Mouse (Mus musculus): Measurements from ENCODE around the gene Por. TPM values are rescaled to one million over a fixed set of nuclear protein-coding genes. Genes with fewer than 3 reads are reported as not detected.

Gene Por
- polyA plus RNA-seq, 1 experiment from 2014 or later: 47.6 TPM

- Histone ChIP-seq H3K27me3 (replicated peaks) (no peaks in the 10 kb centered on the region), H3K9me3 (no peaks in the 10 kb centered on the region), H3K36me3 (peaks cover 51% of the 10 kb centered on the region), H3K4me1 (peaks cover 33% of the 10 kb centered on the region), H3K27ac (replicated peaks) (peak overlapping the region; percentile 79), H3K9ac (no peak overlapping the region), H3K4me2 (no peak overlapping the region), H3K4me3 (no peak overlapping the region)
- no peak for ATAC-seq (ENCODE audit: extremely low read depth, insufficient number of reproducible peaks, low FRiP score, low TSS enrichment)
- WGBS: 51% methylated on average over 15 of the region's 15 CpGs
Observed at GRCm38 (mm10) chr5:135702682-135703192, 32.9 kb downstream of the Por start.

GRCm38 (mm10) chr5:135703431-135703830, 33.6 kb downstream of the Por start:
- Histone ChIP-seq H3K4me3 (no peak overlapping the region), H3K27me3 (replicated peaks) (no peaks in the 10 kb centered on the region), H3K4me2 (no peak overlapping the region), H3K4me1 (peaks cover 33% of the 10 kb centered on the region), H3K27ac (replicated peaks) (no peak overlapping the region; the same call in 1 of the 2 replicates), H3K36me3 (peaks cover 55% of the 10 kb centered on the region), H3K9me3 (no peaks in the 10 kb centered on the region), H3K9ac (no peak overlapping the region)
- WGBS: 86% methylated on average over 7 of the region's 7 CpGs
- ATAC-seq (ENCODE audit: extremely low read depth, insufficient number of reproducible peaks, low FRiP score, low TSS enrichment): no peak

- Histone ChIP-seq H3K4me3 (no peak overlapping the region), H3K4me2 (no peak overlapping the region), H3K9me3 (no peaks in the 10 kb centered on the region), H3K9ac (no peak overlapping the region), H3K36me3 (peaks cover 47% of the 10 kb centered on the region), H3K27ac (replicated peaks) (no peak overlapping the region), H3K27me3 (replicated peaks) (no peaks in the 10 kb centered on the region), H3K4me1 (peaks cover 33% of the 10 kb centered on the region)
- ATAC-seq (ENCODE audit: extremely low read depth, insufficient number of reproducible peaks, low FRiP score, low TSS enrichment): no peak
- 85% methylated on average over 4 of the region's 4 CpGs for WGBS
Observed at GRCm38 (mm10) chr5:135705383-135705782, 35.5 kb downstream of the Por start.

- no peak for ATAC-seq (ENCODE audit: extremely low read depth, insufficient number of reproducible peaks, low FRiP score, low TSS enrichment)
- peaks cover 37% of the 10 kb centered on the region for H3K36me3 ChIP-seq
- H3K27ac ChIP-seq (replicated peaks): no peak overlapping the region
- 92% methylated on average over 13 of the region's 13 CpGs for WGBS
- H3K4me2 ChIP-seq: no peak overlapping the region
- H3K9me3 ChIP-seq: no peaks in the 10 kb centered on the region
- H3K4me1 ChIP-seq: peaks cover 21% of the 10 kb centered on the region
- no peak overlapping the region for H3K4me3 ChIP-seq
- H3K9ac ChIP-seq: no peak overlapping the region
- no peaks in the 10 kb centered on the region for H3K27me3 ChIP-seq (replicated peaks)
Observed at GRCm38 (mm10) chr5:135707039-135707438, 37.2 kb downstream of the Por start.

- WGBS: 52% methylated on average over 1 of the region's 1 CpGs
- Histone ChIP-seq H3K9me3 (no peaks in the 10 kb centered on the region), H3K4me2 (no peak overlapping the region), H3K4me1 (peaks cover 21% of the 10 kb centered on the region), H3K4me3 (no peak overlapping the region), H3K27me3 (replicated peaks) (no peaks in the 10 kb centered on the region), H3K27ac (replicated peaks) (no peak overlapping the region), H3K36me3 (peaks cover 37% of the 10 kb centered on the region), H3K9ac (no peak overlapping the region)
- ATAC-seq (ENCODE audit: extremely low read depth, insufficient number of reproducible peaks, low FRiP score, low TSS enrichment): no peak
Observed at GRCm38 (mm10) chr5:135707855-135708254, 38.0 kb downstream of the Por start.

GRCm38 (mm10) chr5:135709716-135710115, 39.9 kb downstream of the Por start:
- 91% methylated on average over 5 of the region's 5 CpGs for WGBS
- no peak for ATAC-seq (ENCODE audit: extremely low read depth, insufficient number of reproducible peaks, low FRiP score, low TSS enrichment)

GRCm38 (mm10) chr5:135710599-135711214, 40.9 kb downstream of the Por start:
- ATAC-seq (ENCODE audit: extremely low read depth, insufficient number of reproducible peaks, low FRiP score, low TSS enrichment): no peak
- Histone ChIP-seq H3K9me3 (no peaks in the 10 kb centered on the region), H3K27ac (replicated peaks) (no peak overlapping the region), H3K4me3 (no peak overlapping the region), H3K27me3 (replicated peaks) (no peaks in the 10 kb centered on the region), H3K4me2 (no peak overlapping the region), H3K36me3 (peaks cover 38% of the 10 kb centered on the region), H3K4me1 (peaks cover 30% of the 10 kb centered on the region), H3K9ac (no peak overlapping the region)
- 68% methylated on average over 7 of the region's 7 CpGs for WGBS

More at GRCm38 (mm10) chr5:135709716-135710115, 39.9 kb downstream of the Por start:
- Histone ChIP-seq H3K27me3 (replicated peaks) (no peaks in the 10 kb centered on the region), H3K9ac (no peak overlapping the region), H3K36me3 (peaks cover 37% of the 10 kb centered on the region), H3K4me2 (no peak overlapping the region), H3K27ac (replicated peaks) (no peak overlapping the region), H3K4me1 (peaks cover 30% of the 10 kb centered on the region), H3K4me3 (no peak overlapping the region), H3K9me3 (no peaks in the 10 kb centered on the region)

GRCm38 (mm10) chr5:135711582-135712355, 41.9 kb downstream of the Por start:
- no peak overlapping the region for H3K4me3 ChIP-seq

GRCm38 (mm10) chr5:135712803-135713202, 43.0 kb downstream of the Por start:
- H3K4me3 ChIP-seq: no peak overlapping the region
- H3K36me3 ChIP-seq: peaks cover 37% of the 10 kb centered on the region
- peak overlapping the region; percentile 77 for H3K27ac ChIP-seq (replicated peaks)
- no peak for ATAC-seq (ENCODE audit: extremely low read depth, insufficient number of reproducible peaks, low FRiP score, low TSS enrichment)
- H3K9ac ChIP-seq: no peak overlapping the region
- H3K9me3 ChIP-seq: no peaks in the 10 kb centered on the region
- WGBS: 34% methylated on average over 4 of the region's 4 CpGs
- no peaks in the 10 kb centered on the region for H3K27me3 ChIP-seq (replicated peaks)
- H3K4me2 ChIP-seq: no peak overlapping the region
- H3K4me1 ChIP-seq: peaks cover 30% of the 10 kb centered on the region

More at GRCm38 (mm10) chr5:135711582-135712355, 41.9 kb downstream of the Por start:
- Histone ChIP-seq H3K9me3 (no peaks in the 10 kb centered on the region), H3K36me3 (peaks cover 37% of the 10 kb centered on the region), H3K27ac (replicated peaks) (peak overlapping the region; percentile 77; the same call in 1 of the 2 replicates), H3K27me3 (replicated peaks) (no peaks in the 10 kb centered on the region), H3K4me1 (peaks cover 30% of the 10 kb centered on the region), H3K4me2 (no peak overlapping the region), H3K9ac (no peak overlapping the region)
- WGBS: 80% methylated on average over 13 of the region's 13 CpGs
- no peak for ATAC-seq (ENCODE audit: extremely low read depth, insufficient number of reproducible peaks, low FRiP score, low TSS enrichment)

GRCm38 (mm10) chr5:135713441-135714218, 43.8 kb downstream of the Por start:
- 51% methylated on average over 16 of the region's 16 CpGs for WGBS

GRCm38 (mm10) chr5:135715624-135716023, 45.8 kb downstream of the Por start:
- H3K4me3 ChIP-seq: no peak overlapping the region
- 49% methylated on average over 10 of the region's 10 CpGs for WGBS
- no peaks in the 10 kb centered on the region for H3K9me3 ChIP-seq
- no peaks in the 10 kb centered on the region for H3K27me3 ChIP-seq (replicated peaks)
- no peak overlapping the region for H3K4me2 ChIP-seq
- ATAC-seq (ENCODE audit: extremely low read depth, insufficient number of reproducible peaks, low FRiP score, low TSS enrichment): no peak
- H3K36me3 ChIP-seq: peaks cover 40% of the 10 kb centered on the region
- H3K4me1 ChIP-seq: peaks cover 30% of the 10 kb centered on the region
- H3K9ac ChIP-seq: no peak overlapping the region
- no peak overlapping the region for H3K27ac ChIP-seq (replicated peaks)

More at GRCm38 (mm10) chr5:135713441-135714218, 43.8 kb downstream of the Por start:
- Histone ChIP-seq H3K4me1 (peaks cover 30% of the 10 kb centered on the region), H3K4me2 (peak overlapping the region; percentile 33), H3K36me3 (peaks cover 38% of the 10 kb centered on the region), H3K27me3 (replicated peaks) (no peaks in the 10 kb centered on the region), H3K9ac (0 out of 2 replicates have a peak overlapping the region, but pooled peaks have one; percentile 28), H3K9me3 (no peaks in the 10 kb centered on the region), H3K4me3 (no peak overlapping the region), H3K27ac (replicated peaks) (peak overlapping the region; percentile 77)
- ATAC-seq (ENCODE audit: extremely low read depth, insufficient number of reproducible peaks, low FRiP score, low TSS enrichment): no peak; the same call in 1 of the 2 replicates

All from heart, embryonic 13.5 days (tissue).